Mouse (Mus musculus): ENCODE measurements at regions not wholly inside any gene's neighbourhood (a gene's known extent, or its start where the extent isn't known, plus 50 kb on each side); places are given as distances from the start of the nearest gene placed in this dataset.

DNA sequence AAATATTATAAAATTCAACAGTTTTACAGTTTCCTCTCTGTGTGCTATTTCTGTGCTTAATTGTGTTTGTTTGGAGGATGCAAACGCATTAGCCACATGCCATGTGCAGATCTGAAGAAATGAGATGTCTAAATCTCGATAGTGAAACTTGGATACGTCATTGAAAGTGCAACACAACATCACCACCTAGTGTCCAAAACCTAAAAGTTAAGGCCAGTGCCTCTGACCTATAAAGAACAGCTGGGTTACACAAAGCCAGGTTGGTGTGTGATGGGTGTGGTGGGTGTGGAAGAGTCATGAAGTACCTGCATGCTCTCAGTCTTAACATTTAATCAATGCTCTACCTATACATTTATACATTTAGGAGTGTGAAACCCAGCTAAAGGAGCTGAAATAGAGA is 402.1 kb upstream of the Map3k7 start:
- no peak for TF ChIP-seq CTCF (IDR thresholded peaks at IDR 0.05; ENCODE audit: extremely low read depth, insufficient read length, insufficient replicate concordance, low read depth, low read length)
- TF ChIP-seq POLR2A (IDR thresholded peaks at IDR 0.05; ENCODE audit: low read depth, low read length), result no peak
